Mouse (Mus musculus) midbrain, embryonic 15.5 days (tissue): Measurements from ENCODE around the gene Bach2. TPM values are rescaled to one million over a fixed set of nuclear protein-coding genes. Genes with fewer than 3 reads are reported as not detected.

Experiments
- ATAC-seq: fragments of 200-750 bp; cut with Nextera tagmentation; replicated peaks from 2 replicates; pipeline ENCODE4 v1.8.0; 2017; ENCODE audit warnings: moderate TSS enrichment
- H3K27ac ChIP-seq: fragments of 300-500 bp; sonication (generic); 2 replicates; pipeline ENCODE4 v1.5.1; 2015; ENCODE audit warnings: mild to moderate bottlenecking, inconsistent platforms
- H3K27me3 ChIP-seq: fragments of 300-500 bp; sonication (generic); replicated peaks from 2 replicates; pipeline ENCODE4 v1.6.1; 2015; ENCODE audit warnings: inconsistent platforms
- H3K36me3 ChIP-seq: fragments of 300-500 bp; sonication (generic); replicated peaks from 2 replicates; pipeline ENCODE4 v1.6.1; 2015; ENCODE audit warnings: inconsistent platforms
- H3K4me1 ChIP-seq: fragments of 300-500 bp; sonication (generic); 2 replicates; pipeline ENCODE4 v1.6.1; 2015; ENCODE audit warnings: inconsistent platforms
- H3K4me2 ChIP-seq: fragments of 300-500 bp; sonication (generic); 2 replicates; pipeline ENCODE4 v1.6.1; 2015; ENCODE audit warnings: inconsistent platforms, mild to moderate bottlenecking, moderate library complexity
- H3K4me3 ChIP-seq: fragments of 300-500 bp; sonication (generic); 2 replicates; pipeline ENCODE4 v1.5.1; 2015; ENCODE audit warnings: mild to moderate bottlenecking, inconsistent platforms
- H3K9ac ChIP-seq: fragments of 300-500 bp; sonication (generic); 2 replicates; pipeline ENCODE4 v1.6.1; 2015; ENCODE audit warnings: mild to moderate bottlenecking, inconsistent platforms
- H3K9me3 ChIP-seq: fragments of 300-500 bp; sonication (generic); 2 replicates; pipeline ENCODE4 v1.6.1; 2016; ENCODE audit warnings: inconsistent platforms
- WGBS: fragments of 180-500 bp; shearing (Covaris S2); methylation state at CpG from one replicate; pipeline ENCODE4 v1.1.7; 2015; ENCODE audit warnings: mixed read lengths; 5-methylcytosine and 5-hydroxymethylcytosine counted together
- polyA plus RNA-seq: library from polyadenylated mRNA; unstranded; fragments of >200 nt; fragmentation: Nextera tagmentation; extraction: Ambion mirVana; gene quantifications from 2 replicates; pipeline ENCODE4 v1.2.1, GENCODE M21; 2015

Bach2 gene
- polyA plus RNA-seq, 1 experiment from 2014 or later, result 22.3 TPM

DNA sequence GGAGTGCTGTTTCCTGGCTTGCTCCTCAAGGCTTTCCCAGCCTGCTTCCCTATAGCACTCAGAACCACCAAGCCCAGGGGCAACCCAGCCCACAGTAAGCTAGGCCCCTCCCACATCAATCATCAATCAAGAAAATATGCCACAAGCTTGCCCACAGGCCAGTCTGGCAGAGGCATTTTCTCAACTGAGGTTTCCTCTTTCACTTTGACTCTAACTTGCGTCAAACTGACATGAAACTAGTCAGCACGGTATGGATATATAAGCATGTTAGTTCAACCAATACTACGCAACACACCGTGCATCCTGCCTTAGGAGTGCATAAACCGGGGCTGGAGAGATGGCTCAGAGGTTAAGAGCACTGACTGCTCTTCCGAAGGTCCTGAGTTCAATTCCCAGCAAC, 349.6 kb downstream of the Bach2 start:
- 93% methylated on average over 6 of the region's 6 CpGs for WGBS
- Histone ChIP-seq H3K4me3 (no peak overlapping the region), H3K9me3 (no peaks in the 10 kb centered on the region), H3K36me3 (0 out of 2 replicates have a peak, but pooled peaks cover 2% of the 10 kb centered on the region), H3K27ac (no peak overlapping the region), H3K9ac (no peak overlapping the region), H3K4me1 (no peaks in the 10 kb centered on the region), H3K4me2 (no peak overlapping the region), H3K27me3 (no peaks in the 10 kb centered on the region)
- ATAC-seq, result no peak

DNA sequence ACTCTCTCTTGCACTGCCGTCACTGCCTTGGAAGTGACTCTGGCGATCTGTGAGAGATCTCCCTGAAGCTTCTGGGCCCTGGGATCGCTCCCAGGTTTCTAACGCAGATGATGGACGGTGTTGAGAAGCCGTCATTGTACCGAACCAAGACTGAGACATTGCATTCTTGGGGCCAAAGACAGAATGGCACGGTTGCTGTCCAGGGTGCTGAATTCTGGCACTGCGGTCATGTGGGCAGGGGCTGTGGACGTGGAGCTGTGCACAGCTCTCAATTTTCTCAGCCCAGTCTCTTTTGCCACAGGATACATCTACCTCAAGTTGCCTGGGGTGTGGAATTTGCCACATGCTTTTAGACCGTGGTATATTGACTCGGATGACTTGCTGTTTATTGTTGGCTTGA, 362.5 kb downstream of the Bach2 start:
- Histone ChIP-seq H3K9ac (no peak overlapping the region), H3K4me3 (no peak overlapping the region), H3K4me1 (no peaks in the 10 kb centered on the region), H3K36me3 (no peaks in the 10 kb centered on the region), H3K27me3 (no peaks in the 10 kb centered on the region), H3K9me3 (no peaks in the 10 kb centered on the region), H3K27ac (no peak overlapping the region), H3K4me2 (no peak overlapping the region)
- 27% methylated on average over 12 of the region's 12 CpGs for WGBS
- ATAC-seq, result no peak

DNA sequence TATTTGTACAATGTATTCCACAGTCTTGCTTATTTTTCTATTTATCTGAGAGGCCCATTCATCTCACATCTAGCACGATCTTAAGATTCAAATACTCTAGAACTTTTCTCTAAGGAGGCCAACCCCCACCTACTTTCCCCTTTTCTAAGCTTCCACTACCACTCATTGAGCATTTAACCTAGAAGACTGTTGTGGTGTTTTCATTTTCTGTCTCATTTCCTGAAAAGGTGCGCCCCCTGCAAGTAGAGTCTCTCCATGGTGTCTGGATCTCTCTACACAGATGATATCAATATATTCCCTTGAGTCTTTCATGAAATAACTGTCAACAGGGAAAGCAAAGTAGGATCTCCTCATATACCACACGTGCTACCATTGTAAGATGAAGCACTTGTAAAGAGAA, 364.1 kb downstream of the Bach2 start, which contains the start of gene Gja10:
Gja10 (minus strand) TSS at position 101 of the 400 bp plus-strand sequence.
- no peak for ATAC-seq
- Histone ChIP-seq H3K36me3 (no peaks in the 10 kb centered on the region), H3K27me3 (no peaks in the 10 kb centered on the region), H3K27ac (no peak within 1 kb of the TSS), H3K9me3 (no peaks in the 10 kb centered on the region), H3K4me2 (no peak within 1 kb of the TSS), H3K9ac (no peak within 1 kb of the TSS), H3K4me1 (no peaks in the 10 kb centered on the region), H3K4me3 (no peak within 1 kb of the TSS)
- WGBS, result 73% methylated on average over 3 of the region's 3 CpGs

DNA sequence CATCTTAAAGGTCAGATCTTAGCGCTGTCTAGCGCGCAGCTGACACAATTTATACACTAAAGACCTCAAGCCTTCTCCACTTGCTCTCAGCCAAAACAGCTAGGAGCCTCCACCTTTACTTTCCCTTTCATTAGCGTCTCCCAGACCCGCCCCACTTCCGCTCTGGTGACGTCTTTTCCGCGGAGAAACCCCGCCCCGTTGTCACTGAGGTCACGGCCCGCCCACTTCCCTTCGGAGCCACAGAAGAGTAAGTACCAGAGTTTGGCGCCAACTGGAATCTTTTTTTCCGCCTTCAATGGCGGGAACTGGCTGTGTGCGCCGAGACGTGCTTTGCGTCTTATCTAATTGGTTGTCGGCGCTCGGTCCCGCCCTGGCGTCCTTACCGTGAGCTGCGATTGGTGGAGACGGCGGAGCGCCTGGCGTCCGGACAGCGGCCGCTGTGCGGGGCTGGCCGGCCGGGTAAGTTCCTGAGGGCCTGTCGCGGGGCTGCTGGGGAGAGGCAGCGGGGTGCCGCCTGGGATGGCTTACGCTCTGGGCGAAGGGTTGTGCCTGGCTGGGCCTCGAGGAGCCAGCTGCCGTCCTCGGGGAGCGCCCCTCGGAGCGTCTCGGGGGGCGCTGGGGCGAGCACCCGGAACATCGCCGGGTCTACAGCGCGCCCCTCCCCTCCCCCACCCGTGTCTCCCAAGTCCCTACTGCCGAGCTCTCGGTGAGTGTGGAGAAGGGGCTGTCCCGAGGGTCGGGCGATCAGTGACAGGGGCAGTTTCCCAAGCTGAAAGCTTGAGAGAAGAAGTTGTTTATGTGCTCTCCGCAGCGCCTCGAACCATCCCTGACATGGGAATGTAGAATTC, 376.7 kb downstream of the Bach2 start, which contains the start of gene Casp8ap2:
Casp8ap2 (plus strand) TSS at position 418 of the 848 bp plus-strand sequence.
- peak within 1 kb of the TSS; percentile 88 for H3K27ac ChIP-seq
- peak within 1 kb of the TSS; percentile 84 for H3K4me3 ChIP-seq
- peak within 1 kb of the TSS; percentile 73 for H3K4me2 ChIP-seq
- ATAC-seq, result peak; percentile 99
- H3K36me3 ChIP-seq, result no peaks in the 10 kb centered on the region
- no peaks in the 10 kb centered on the region for H3K27me3 ChIP-seq
- peaks cover 16% of the 10 kb centered on the region for H3K4me1 ChIP-seq
- H3K9me3 ChIP-seq, result no peaks in the 10 kb centered on the region
- peak within 1 kb of the TSS; percentile 60 for H3K9ac ChIP-seq
- under 1% methylated on average over 67 of the region's 67 CpGs for WGBS

DNA sequence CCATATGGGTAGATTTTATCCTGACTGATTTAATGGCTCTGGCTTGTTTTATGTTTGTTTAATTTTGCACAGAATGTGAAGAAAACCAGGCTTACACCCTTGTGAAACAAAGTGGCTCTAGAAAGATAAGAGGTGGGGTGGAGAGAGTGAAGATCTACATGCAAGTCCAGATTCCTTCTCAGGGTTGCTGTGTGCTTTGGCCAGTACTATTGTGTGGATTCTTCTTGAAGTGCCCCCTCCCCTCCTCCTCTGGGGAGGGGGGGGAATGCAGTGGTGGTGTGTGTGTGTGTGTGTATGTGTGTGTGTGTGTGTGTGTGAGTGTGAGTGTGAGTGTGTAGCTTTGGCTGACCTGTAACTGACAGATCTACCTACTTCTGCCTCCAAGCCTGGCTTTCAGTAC, 383.0 kb downstream of the Bach2 start:
- Histone ChIP-seq H3K9me3 (no peaks in the 10 kb centered on the region), H3K4me3 (no peak overlapping the region), H3K36me3 (0 out of 2 replicates have a peak, but pooled peaks cover 3% of the 10 kb centered on the region), H3K27me3 (no peaks in the 10 kb centered on the region), H3K27ac (no peak overlapping the region), H3K9ac (no peak overlapping the region), H3K4me1 (peaks cover 6% of the 10 kb centered on the region), H3K4me2 (no peak overlapping the region)
- ATAC-seq, result no peak
